Mouse (Mus musculus) gastrocnemius, postnatal 4 days (tissue): ENCODE measurements around the gene Tpbpa. TPM values are rescaled to one million over a fixed set of nuclear protein-coding genes. Genes with fewer than 3 reads are reported as not detected.
"Not testable (repeated sequence)": the region's sequence is repeated elsewhere in the genome, so short reads cannot be mapped to it uniquely, and the experiment has no call there.

Experiments used
- DNase-seq, 2 experiments: peaks; one replicate each; pipeline ENCODE4 v3.0.0; 2021 to 2022; ENCODE audit warnings: low spot score in 2 of 2, mixed read lengths in 2 of 2
- long read RNA-seq, 2 experiments: library from polyadenylated mRNA; stranded (forward); transcript quantifications; one replicate each; pipeline ENCODE4 v2.0.0; 2021
- total RNA-seq, 2 experiments: library from RNA; stranded (reverse); gene quantifications; 2 replicates each; pipeline ENCODE4 v1.2.3; 2021

Tpbpa gene
- not detected for total RNA-seq
- long read RNA-seq, experiment 1: 0 reads
- long read RNA-seq, experiment 2: 0 reads

GRCm38 (mm10) chr13:60941884-60942283, at the start of gene Tpbpa:
TSS of gene Tpbpa (minus strand) at chr13:60941984.
- not testable (repeated sequence) for DNase-seq

- not testable (repeated sequence) for DNase-seq
These were observed 45.1 kb upstream of the Tpbpa start for GRCm38 (mm10) chr13:60986915-60987314.

GRCm38 (mm10) chr13:60972319-60972718, 30.5 kb upstream of the Tpbpa start:
- not testable (repeated sequence) for DNase-seq

GRCm38 (mm10) chr13:60963985-60964384, 22.2 kb upstream of the Tpbpa start:
- DNase-seq: not testable (repeated sequence)

GRCm38 (mm10) chr13:60961706-60962105, 19.9 kb upstream of the Tpbpa start:
- no peak for DNase-seq

- no peak for DNase-seq
These were observed 5.3 kb downstream of the Tpbpa start, which contains the start of the genes Gm49391 and Ctla2a for GRCm38 (mm10) chr13:60936500-60936901. TSS of gene Gm49391 (minus strand) at chr13:60936571. TSS of gene Ctla2a (minus strand) at chr13:60936625.

GRCm38 (mm10) chr13:60935490-60935889, 6.3 kb downstream of the Tpbpa start, which contains the start of gene Gm49393:
TSS of gene Gm49393 (minus strand) at chr13:60935590.
- DNase-seq: not testable (repeated sequence)

- not testable (repeated sequence) for DNase-seq
These were observed 37.0 kb downstream of the Tpbpa start, which contains the start of gene Tpbpb for GRCm38 (mm10) chr13:60904780-60905179. TSS of gene Tpbpb (minus strand) at chr13:60904880.

- no peak for DNase-seq
These were observed 44.5 kb downstream of the Tpbpa start, which contains the start of gene Ctla2b for GRCm38 (mm10) chr13:60897328-60897727. TSS of gene Ctla2b (minus strand) at chr13:60897447.

GRCm38 (mm10) chr13:60896794-60897193, 45.0 kb downstream of the Tpbpa start, which contains the start of gene Gm49392:
TSS of gene Gm49392 (minus strand) at chr13:60896894.
- DNase-seq: not testable (repeated sequence)

- DNase-seq: no peak
These were observed 46.2 kb downstream of the Tpbpa start for GRCm38 (mm10) chr13:60895406-60896160.

- no peak for DNase-seq
These were observed 49.5 kb downstream of the Tpbpa start for GRCm38 (mm10) chr13:60892301-60892700.

Other genes with a start within 250 kb of the Tpbpa start
- gene BC051665, start 155.6 kb downstream of the Tpbpa start, total RNA-seq: not detected
- not detected for gene Ctsll3, start 139.1 kb downstream of the Tpbpa start, total RNA-seq
- not detected for gene 4930486L24Rik, start 77.5 kb downstream of the Tpbpa start, total RNA-seq
- gene Gm49392, start 45.1 kb downstream of the Tpbpa start, total RNA-seq: under 1 TPM; 0.44 to 0.47 TPM
- gene Ctla2b, start 44.5 kb downstream of the Tpbpa start, total RNA-seq: 1 to 10 TPM; 3.5 to 4.6 TPM
- not detected for gene Tpbpb, start 37.1 kb downstream of the Tpbpa start, total RNA-seq
- not detected for gene Gm49393, start 6.4 kb downstream of the Tpbpa start, total RNA-seq
- 1 to 10 TPM; 2.0 to 2.3 TPM for gene Gm49391, start 5.4 kb downstream of the Tpbpa start, total RNA-seq
- 10 to 100 TPM; 28.7 to 31.3 TPM for gene Ctla2a, start 5.4 kb downstream of the Tpbpa start, total RNA-seq
- gene Ctsj, start 64.0 kb upstream of the Tpbpa start, total RNA-seq: not detected
- gene Ctsq, start 98.6 kb upstream of the Tpbpa start, total RNA-seq: not detected
- gene Ctsr, start 222.3 kb upstream of the Tpbpa start, total RNA-seq: not detected